Mouse (Mus musculus): ENCODE measurements around the gene Akap17b.

Gene Akap17b

GRCm38 (mm10) chrX:36587304-36588209 lies 57.6 kb downstream of the Akap17b start:
- no peak for DNase-seq (ENCODE audit: low spot score in 2 of 2)

- no peak for DNase-seq (ENCODE audit: low spot score in 2 of 2)
These were observed 58.4 kb downstream of the Akap17b start for GRCm38 (mm10) chrX:36586629-36587303.

GRCm38 (mm10) chrX:36562079-36562478 lies 83.1 kb downstream of the Akap17b start:
- DNase-seq (ENCODE audit: low spot score in 2 of 2): no peak

GRCm38 (mm10) chrX:36561650-36562049 lies 83.5 kb downstream of the Akap17b start:
- DNase-seq (ENCODE audit: low spot score in 2 of 2): peak; percentile 36 to 58

- no peak for DNase-seq (ENCODE audit: low spot score in 2 of 2)
These were observed 85.0 kb downstream of the Akap17b start for GRCm38 (mm10) chrX:36560170-36560569.
